Mouse (Mus musculus) thymus, postnatal 14 days (tissue): ENCODE data around the gene Chd6.

ENCODE experiments used
- DNase-seq: peaks from one replicate; pipeline ENCODE4 v3.0.0; 2021

Gene Chd6

GRCm38 (mm10) chr2:161108933-161109371 lies at the start of gene Chd6:
Gene Chd6, minus strand, starts transcription at chr2:161109075.
- DNase-seq = peak; percentile 97

GRCm38 (mm10) chr2:161150004-161150842 lies 41.3 kb upstream of the Chd6 start:
- DNase-seq = no peak

GRCm38 (mm10) chr2:161148428-161149020 lies 39.6 kb upstream of the Chd6 start:
- no peak for DNase-seq

- peak; percentile 61 for DNase-seq
Measured at GRCm38 (mm10) chr2:161147656-161148427, 39.0 kb upstream of the Chd6 start.

GRCm38 (mm10) chr2:161144799-161145198 lies 35.9 kb upstream of the Chd6 start:
- DNase-seq = no peak

GRCm38 (mm10) chr2:161138672-161139536 lies 30.0 kb upstream of the Chd6 start:
- DNase-seq = no peak

GRCm38 (mm10) chr2:161136999-161137398 lies 28.1 kb upstream of the Chd6 start:
- DNase-seq = no peak

- no peak for DNase-seq
Measured at GRCm38 (mm10) chr2:161128367-161129111, 19.7 kb upstream of the Chd6 start.

GRCm38 (mm10) chr2:161112011-161112410 lies 3.1 kb upstream of the Chd6 start:
- no peak for DNase-seq

GRCm38 (mm10) chr2:161109398-161109821 lies 535 bp upstream of the Chd6 start:
- no peak for DNase-seq

- peak; percentile 80 for DNase-seq
Measured at GRCm38 (mm10) chr2:161108085-161108927, 569 bp downstream of the Chd6 start.

- DNase-seq = no peak
Measured at GRCm38 (mm10) chr2:161107236-161107635, 1.6 kb downstream of the Chd6 start.

- no peak for DNase-seq
Measured at GRCm38 (mm10) chr2:161103769-161104168, 5.1 kb downstream of the Chd6 start.

GRCm38 (mm10) chr2:161102102-161102501 lies 6.8 kb downstream of the Chd6 start:
- DNase-seq = no peak

GRCm38 (mm10) chr2:161097746-161098145 lies 11.1 kb downstream of the Chd6 start:
- no peak for DNase-seq

- no peak for DNase-seq
Measured at GRCm38 (mm10) chr2:161090746-161091405, 18.0 kb downstream of the Chd6 start.

- DNase-seq = peak; percentile 37
Measured at GRCm38 (mm10) chr2:161090200-161090599, 18.7 kb downstream of the Chd6 start.

- no peak for DNase-seq
Measured at GRCm38 (mm10) chr2:161078590-161078989, 30.3 kb downstream of the Chd6 start.

GRCm38 (mm10) chr2:161076262-161076661 lies 32.6 kb downstream of the Chd6 start:
- no peak for DNase-seq

GRCm38 (mm10) chr2:161075553-161075952 lies 33.3 kb downstream of the Chd6 start:
- DNase-seq = no peak
